21 mouse cellular contexts compared by ENCODE assay signal in the genomic region with DNA sequence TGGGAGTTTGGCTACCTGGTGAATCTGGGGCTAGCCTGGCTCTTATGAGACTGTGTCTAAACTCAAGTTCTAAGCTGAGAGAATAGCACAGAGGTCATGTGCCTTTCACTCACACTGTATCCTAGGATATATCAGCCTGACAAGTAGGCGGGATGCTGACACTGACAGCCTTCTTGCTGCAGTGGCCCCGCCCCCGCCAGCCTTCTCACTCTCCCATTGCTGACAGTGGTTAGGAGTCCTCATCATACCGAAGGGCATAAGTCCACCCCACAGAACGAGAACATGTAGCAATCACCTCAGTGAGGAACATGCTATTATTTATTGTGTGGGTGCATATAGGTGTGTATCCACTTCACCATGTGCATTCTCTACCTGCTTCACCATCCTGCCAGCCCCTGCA.
DNase-seq lines count a peak whose midpoint lies in the region; ATAC-seq and TF ChIP-seq lines count a peak whose summit lies in the region.
"Had no signal": no experiment of that assay in that cellular context is flagged by ENCODE, and none has a peak within 500 bp of the region (broad histone marks: within the 10 kb centered on the region; RNA-seq: fewer than 3 reads in every experiment).

No protein-coding gene starts in this region.

- TF ChIP-seq POLR2A in kidney, adult 2 months (IDR thresholded peaks at IDR 0.05; ENCODE audit: low read depth, low read length), result no peak

- H3K4me2 ChIP-seq in kidney, postnatal 0 days (ENCODE audit: low read length), result no peak overlapping the region
- H3K4me2 ChIP-seq in liver, embryonic 16.5 days (ENCODE audit: low read depth, low read length), result no peak overlapping the region
- H3K4me2 ChIP-seq in forebrain, embryonic 12.5 days, result no peak overlapping the region
- H3K4me2 ChIP-seq: embryonic facial prominence, embryonic 12.5 days; heart, embryonic 13.5 days; hindbrain, embryonic 14.5 days; limb, embryonic 13.5 days; liver, embryonic 15.5 days had no signal

- no peaks in the 10 kb centered on the region for H3K4me1 ChIP-seq in kidney, postnatal 0 days (replicated peaks; ENCODE audit: insufficient read depth, low read length)
- no peaks in the 10 kb centered on the region for H3K4me1 ChIP-seq in kidney, adult 2 months (ENCODE audit: control insufficient read depth, insufficient read depth, low read length)
- H3K4me1 ChIP-seq in liver, embryonic 16.5 days (ENCODE audit: control insufficient read depth, low read depth, low read length), result no peaks in the 10 kb centered on the region
- no peaks in the 10 kb centered on the region for H3K4me1 ChIP-seq in forebrain, embryonic 12.5 days
- H3K4me1 ChIP-seq: embryonic facial prominence, embryonic 12.5 days; limb, embryonic 13.5 days had no signal

- peak; percentile 71 for ATAC-seq in kidney, postnatal 0 days (replicated peaks; ENCODE audit: low FRiP score, low read depth)
- peak; percentile 47; the same call in 1 of the 2 replicates for ATAC-seq in liver, embryonic 16.5 days (ENCODE audit: low read depth)
- ATAC-seq in granulocyte monocyte progenitor cell, adult 5-6 weeks (replicated peaks; ENCODE audit: poor library complexity, severe bottlenecking), result peak; percentile 53; the same call in 1 of the 2 replicates
- no peak for ATAC-seq in forebrain, embryonic 12.5 days (ENCODE audit: low FRiP score)
- ATAC-seq: forebrain, postnatal 0 days; midbrain, embryonic 16.5 days; Patski had no signal

- no peaks in the 10 kb centered on the region for H3K27me3 ChIP-seq in kidney, postnatal 0 days (ENCODE audit: insufficient read depth, low read length)
- no peaks in the 10 kb centered on the region for H3K27me3 ChIP-seq in kidney, adult 2 months (replicated peaks; ENCODE audit: control insufficient read depth, insufficient read depth, low read length)
- no peaks in the 10 kb centered on the region for H3K27me3 ChIP-seq in liver, embryonic 16.5 days (ENCODE audit: control insufficient read depth, insufficient read depth, low read depth, low read length)
- no peaks in the 10 kb centered on the region for H3K27me3 ChIP-seq in forebrain, embryonic 12.5 days
- H3K27me3 ChIP-seq: embryonic facial prominence, embryonic 12.5 days; heart, embryonic 13.5 days; limb, embryonic 13.5 days; liver, embryonic 15.5 days; Patski had no signal

- no peak overlapping the region for H3K27ac ChIP-seq in kidney, postnatal 0 days
- no peak overlapping the region for H3K27ac ChIP-seq in kidney, adult 2 months (ENCODE audit: insufficient read depth, low read depth, low read length)
- no peak overlapping the region for H3K27ac ChIP-seq in liver, embryonic 16.5 days (ENCODE audit: low read length)
- H3K27ac ChIP-seq in forebrain, embryonic 12.5 days, result no peak overlapping the region
- H3K27ac ChIP-seq: embryonic facial prominence, embryonic 12.5 days; heart, embryonic 13.5 days; hindbrain, embryonic 14.5 days; layer of hippocampus, adult 2 months; limb, embryonic 13.5 days; liver, embryonic 15.5 days had no signal

- no peak overlapping the region for H3K4me3 ChIP-seq in kidney, postnatal 0 days (replicated peaks; ENCODE audit: low read depth, low read length)
- no peak overlapping the region for H3K4me3 ChIP-seq in kidney, adult 2 months (ENCODE audit: insufficient read depth, low read depth, low read length)
- no peak overlapping the region for H3K4me3 ChIP-seq in liver, embryonic 16.5 days (ENCODE audit: low read depth, low read length)
- H3K4me3 ChIP-seq in forebrain, embryonic 12.5 days (replicated peaks), result no peak overlapping the region
- H3K4me3 ChIP-seq: embryonic facial prominence, embryonic 12.5 days; heart, embryonic 13.5 days; layer of hippocampus, adult 2 months; limb, embryonic 13.5 days; liver, embryonic 15.5 days had no signal

- 63% methylated on average over 5 of the region's 5 CpGs for WGBS in kidney, postnatal 0 days
- 59% methylated on average over 5 of the region's 5 CpGs for WGBS in kidney, adult 2 months
- WGBS in liver, embryonic 16.5 days (ENCODE audit: insufficient replicate concordance), result 88% methylated on average over 5 of the region's 5 CpGs
- 93% methylated on average over 5 of the region's 5 CpGs for WGBS in forebrain, embryonic 12.5 days

- peaks cover 28% of the 10 kb centered on the region for H3K36me3 ChIP-seq in kidney, postnatal 0 days (ENCODE audit: insufficient read depth, low read length)
- peaks cover 1% of the 10 kb centered on the region; the same call in 1 of the 2 replicates for H3K36me3 ChIP-seq in kidney, adult 2 months (ENCODE audit: control insufficient read depth, insufficient read depth, low read length)
- peaks cover 78% of the 10 kb centered on the region for H3K36me3 ChIP-seq in liver, embryonic 16.5 days (ENCODE audit: control insufficient read depth, insufficient read depth)
- peaks cover 66% of the 10 kb centered on the region for H3K36me3 ChIP-seq in forebrain, embryonic 12.5 days (replicated peaks)

- no peaks in the 10 kb centered on the region for H3K9me3 ChIP-seq in kidney, postnatal 0 days (replicated peaks; ENCODE audit: low read length)
- H3K9me3 ChIP-seq in liver, embryonic 16.5 days (replicated peaks; ENCODE audit: control insufficient read depth, low read length), result no peaks in the 10 kb centered on the region
- no peaks in the 10 kb centered on the region for H3K9me3 ChIP-seq in forebrain, embryonic 12.5 days
- H3K9me3 ChIP-seq: embryonic facial prominence, embryonic 12.5 days; heart, embryonic 13.5 days; limb, embryonic 13.5 days; liver, embryonic 15.5 days had no signal

- DNase-seq in kidney, postnatal 0 days (ENCODE audit: low spot score), result no peak
- DNase-seq in kidney, adult 2 months, result no peak
- no peak for DNase-seq in liver
- peak; percentile 22 for DNase-seq in adipocyte (ENCODE audit: low spot score)
- DNase-seq: adrenal gland, postnatal 14 days; cerebellum, adult 11 months; cerebellum, adult 9-11 months; embryo, embryonic 11 days; forebrain, postnatal 0 days; heart, postnatal 10 days had no signal

- H3K9ac ChIP-seq in kidney, postnatal 0 days (ENCODE audit: low read depth, low read length), result no peak overlapping the region
- H3K9ac ChIP-seq in liver, embryonic 16.5 days (ENCODE audit: low read depth, low read length), result no peak overlapping the region
- H3K9ac ChIP-seq in forebrain, embryonic 12.5 days, result no peak overlapping the region
- H3K9ac ChIP-seq: embryonic facial prominence, embryonic 12.5 days; forebrain, postnatal 0 days; heart, embryonic 13.5 days; hindbrain, embryonic 14.5 days; limb, embryonic 13.5 days; liver, embryonic 15.5 days had no signal

- no peak for TF ChIP-seq CTCF in kidney, postnatal 0 days (IDR thresholded peaks at IDR 0.05; ENCODE audit: low read depth)
- TF ChIP-seq CTCF in kidney, adult 2 months (conservative IDR thresholded peaks at IDR 0.05; ENCODE audit: insufficient read depth, insufficient read length, low read depth, low read length), result no peak
